Mouse (Mus musculus) kidney, adult 2 months (tissue): ENCODE results near the gene Chd4. TPM values are rescaled to one million over a fixed set of nuclear protein-coding genes. Genes with fewer than 3 reads are reported as not detected.
"Not testable (repeated sequence)": the region's sequence is repeated elsewhere in the genome, so short reads cannot be mapped to it uniquely, and the experiment has no call there.

ENCODE experiments used
- DNase-seq: peaks from one replicate; pipeline ENCODE4 v3.0.0; 2021
- H3K27ac ChIP-seq: fragments of 200-500 bp; 2 replicates; pipeline ENCODE4 v1.5.1; 2012; ENCODE audit warnings: low read depth, low read length, control low read depth, inconsistent platforms; ENCODE audit not compliant: insufficient read depth
- H3K27me3 ChIP-seq: fragments of 200-500 bp; replicated peaks from 2 replicates; pipeline ENCODE4 v1.6.1; 2012; ENCODE audit warnings: mild to moderate bottlenecking, moderate library complexity, low read length, inconsistent platforms; ENCODE audit not compliant: control insufficient read depth, insufficient read depth
- H3K36me3 ChIP-seq: fragments of 200-500 bp; 2 replicates; pipeline ENCODE4 v1.6.1; 2012; ENCODE audit warnings: mild to moderate bottlenecking, moderate library complexity, low read length, inconsistent platforms; ENCODE audit not compliant: control insufficient read depth, insufficient read depth
- H3K4me1 ChIP-seq: fragments of 200-500 bp; 2 replicates; pipeline ENCODE4 v1.6.1; 2011; ENCODE audit warnings: low read length; ENCODE audit not compliant: control insufficient read depth, insufficient read depth
- H3K4me3 ChIP-seq: fragments of 200-500 bp; 2 replicates; pipeline ENCODE4 v1.5.1; 2011; ENCODE audit warnings: mild to moderate bottlenecking, low read depth, low read length, control low read depth; ENCODE audit not compliant: insufficient read depth
- CTCF ChIP-seq: fragments of 200-500 bp; conservative IDR thresholded peaks from 2 replicates; pipeline ENCODE4 v1.5.1; 2011; ENCODE audit warnings: low read depth, mild to moderate bottlenecking, control low read depth, low read length, moderate library complexity, mixed read lengths; ENCODE audit not compliant: insufficient read depth, insufficient read length
- POLR2A ChIP-seq: fragments of 200-500 bp; IDR thresholded peaks from one replicate; pipeline ENCODE4 v1.6.1; 2011; ENCODE audit warnings: low read depth, low read length, control low read depth
- WGBS: fragments of 180-500 bp; shearing (Covaris S2); methylation state at CpG from one replicate; pipeline ENCODE4 v1.1.7; 2018; 5-methylcytosine and 5-hydroxymethylcytosine counted together
- polyA plus RNA-seq: library from polyadenylated mRNA; depleted of rRNA; stranded (reverse); fragments of >200 nt; gene quantifications from 2 replicates; pipeline ENCODE4 v1.2.3, GENCODE M21; 2012

The Chd4 gene
- polyA plus RNA-seq, 1 experiment = 43.6 TPM

DNA sequence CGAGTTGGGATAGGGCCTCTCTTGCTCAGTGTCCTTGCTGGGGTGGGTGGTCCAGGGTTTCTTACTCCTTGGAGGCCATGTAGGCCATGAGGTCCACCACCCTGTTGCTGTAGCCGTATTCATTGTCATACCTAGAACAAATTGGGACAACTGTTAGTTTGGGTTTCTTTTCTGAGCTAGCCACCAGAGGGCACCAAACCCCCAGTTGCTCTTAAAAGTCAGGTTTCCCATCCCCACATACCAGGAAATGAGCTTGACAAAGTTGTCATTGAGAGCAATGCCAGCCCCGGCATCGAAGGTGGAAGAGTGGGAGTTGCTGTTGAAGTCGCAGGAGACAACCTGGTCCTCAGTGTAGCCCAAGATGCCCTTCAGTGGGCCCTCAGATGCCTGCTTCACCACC, 66.2 kb downstream of the Chd4 start:
- peak; percentile 47 for TF ChIP-seq CTCF
- H3K4me1 ChIP-seq, H3K4me3 ChIP-seq, H3K27me3 ChIP-seq, H3K36me3 ChIP-seq, H3K27ac ChIP-seq: not testable (repeated sequence)
- 5% methylated on average over 4 of the region's 5 CpGs for WGBS
- DNase-seq = peak; percentile 73

DNA sequence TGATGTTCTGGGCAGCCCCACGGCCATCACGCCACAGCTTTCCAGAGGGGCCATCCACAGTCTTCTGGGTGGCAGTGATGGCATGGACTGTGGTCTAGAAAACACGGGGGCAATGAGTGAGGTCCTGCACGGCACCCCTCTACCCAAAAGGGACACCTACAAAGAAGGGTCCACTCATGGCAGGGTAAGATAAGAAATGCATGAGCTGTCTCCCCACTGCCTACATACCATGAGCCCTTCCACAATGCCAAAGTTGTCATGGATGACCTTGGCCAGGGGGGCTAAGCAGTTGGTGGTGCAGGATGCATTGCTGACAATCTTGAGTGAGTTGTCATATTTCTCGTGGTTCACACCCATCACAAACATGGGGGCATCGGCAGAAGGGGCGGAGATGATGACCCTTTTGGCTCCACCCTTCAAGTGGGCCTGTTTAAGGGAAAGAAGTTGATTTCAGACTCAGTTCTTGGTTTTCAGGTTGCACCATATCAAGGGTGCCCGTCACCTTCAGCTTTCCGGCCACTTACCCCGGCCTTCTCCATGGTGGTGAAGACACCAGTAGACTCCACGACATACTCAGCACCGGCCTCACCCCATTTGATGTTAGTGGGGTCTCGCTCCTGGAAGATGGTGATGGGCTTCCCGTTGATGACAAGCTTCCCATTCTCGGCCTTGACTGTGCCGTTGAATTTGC, 67.0 kb downstream of the Chd4 start:
- not testable (repeated sequence) for H3K4me1 ChIP-seq, H3K36me3 ChIP-seq, H3K4me3 ChIP-seq, H3K27ac ChIP-seq, H3K27me3 ChIP-seq, DNase-seq
- 66% methylated on average over 13 of the region's 16 CpGs for WGBS

DNA sequence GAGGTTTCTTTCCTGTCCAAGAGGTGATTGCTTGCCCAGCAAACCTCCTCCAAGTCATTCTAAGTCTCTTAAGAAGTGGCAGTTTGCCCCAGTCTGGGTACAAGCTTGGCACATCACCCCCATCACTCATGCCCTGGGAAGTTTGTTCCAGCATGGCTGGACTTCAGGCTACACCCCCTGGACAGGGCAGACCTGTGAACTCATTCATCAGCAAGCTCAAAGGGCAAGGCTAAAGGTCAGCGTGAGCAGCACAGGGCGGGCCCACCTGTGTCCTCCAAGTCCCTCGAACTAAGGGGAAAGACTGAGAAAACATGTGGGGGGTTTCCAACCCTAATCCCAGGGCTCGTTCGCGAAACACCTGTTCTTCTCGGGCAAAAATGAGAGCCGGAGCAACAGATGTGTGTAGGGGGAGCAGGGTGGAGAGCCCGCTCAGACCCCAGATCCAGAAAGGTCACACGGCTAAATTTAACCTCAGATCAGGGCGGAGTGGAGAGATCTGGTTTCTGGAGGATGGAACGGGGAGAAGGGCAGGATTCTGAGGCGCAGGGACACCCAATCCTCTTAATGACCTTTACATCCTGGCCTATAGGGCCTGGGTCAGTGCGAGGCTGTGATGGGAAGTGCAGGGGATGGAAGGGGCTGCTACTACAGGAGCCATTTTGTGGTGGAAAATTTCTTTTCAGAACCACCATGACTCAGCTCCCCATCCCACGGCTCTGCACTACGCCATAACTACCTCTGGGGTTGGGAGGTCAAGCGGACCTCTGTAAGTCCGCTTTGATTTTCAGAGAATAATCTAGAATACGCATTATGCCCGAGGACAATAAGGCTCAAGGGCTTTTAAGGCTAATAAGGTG, 68.2 kb downstream of the Chd4 start:
- peaks cover 5% of the 10 kb centered on the region for H3K36me3 ChIP-seq
- WGBS = 7% methylated on average over 20 of the region's 20 CpGs
- DNase-seq = peak; percentile 93
- peaks cover 9% of the 10 kb centered on the region; the same call in 1 of the 2 replicates for H3K4me1 ChIP-seq
- TF ChIP-seq POLR2A (peak; percentile 10), CTCF (no peak)
- H3K27me3 ChIP-seq = no peaks in the 10 kb centered on the region
- H3K27ac ChIP-seq = peak overlapping the region; percentile 84
- H3K4me3 ChIP-seq = peak overlapping the region; percentile 86

DNA sequence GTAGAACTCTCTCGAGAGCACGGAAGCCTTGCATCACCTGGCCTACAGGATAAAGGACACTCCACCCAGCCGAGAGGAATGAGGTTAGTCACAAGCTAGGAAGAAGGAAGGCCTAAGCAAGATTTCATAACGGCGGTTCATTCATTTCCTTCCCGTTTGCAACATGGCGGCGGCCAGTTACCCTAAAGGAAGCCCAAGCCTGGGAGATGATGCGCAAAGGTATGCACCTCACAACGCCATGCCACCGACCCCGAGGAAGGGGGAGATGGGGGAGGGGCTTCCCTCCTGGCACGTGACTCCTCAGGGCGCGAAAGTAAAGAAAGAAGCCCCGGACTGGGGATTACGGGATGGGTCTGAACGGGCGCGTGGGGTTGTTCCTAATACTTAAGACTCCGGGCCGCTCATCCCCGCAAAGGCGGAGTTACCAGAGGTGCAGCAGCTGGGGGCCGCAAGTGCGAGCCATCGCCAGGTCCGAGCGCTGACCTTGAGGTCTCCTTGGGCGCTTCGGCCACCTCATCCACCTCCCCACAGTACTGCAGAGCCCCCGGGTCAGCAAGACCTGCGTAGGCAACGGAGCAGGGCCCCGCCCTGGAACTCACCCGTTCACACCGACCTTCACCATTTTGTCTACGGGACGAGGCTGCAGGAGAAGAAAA, 69.0 kb downstream of the Chd4 start:
- H3K27me3 ChIP-seq = no peaks in the 10 kb centered on the region
- under 1% methylated on average over 39 of the region's 39 CpGs for WGBS
- H3K4me3 ChIP-seq = peak overlapping the region; percentile 86
- peaks cover 5% of the 10 kb centered on the region for H3K36me3 ChIP-seq
- TF ChIP-seq CTCF (no peak), POLR2A (no peak)
- H3K4me1 ChIP-seq = peaks cover 9% of the 10 kb centered on the region; the same call in 1 of the 2 replicates
- DNase-seq = peak; percentile 70
- peak overlapping the region; percentile 84 for H3K27ac ChIP-seq

DNA sequence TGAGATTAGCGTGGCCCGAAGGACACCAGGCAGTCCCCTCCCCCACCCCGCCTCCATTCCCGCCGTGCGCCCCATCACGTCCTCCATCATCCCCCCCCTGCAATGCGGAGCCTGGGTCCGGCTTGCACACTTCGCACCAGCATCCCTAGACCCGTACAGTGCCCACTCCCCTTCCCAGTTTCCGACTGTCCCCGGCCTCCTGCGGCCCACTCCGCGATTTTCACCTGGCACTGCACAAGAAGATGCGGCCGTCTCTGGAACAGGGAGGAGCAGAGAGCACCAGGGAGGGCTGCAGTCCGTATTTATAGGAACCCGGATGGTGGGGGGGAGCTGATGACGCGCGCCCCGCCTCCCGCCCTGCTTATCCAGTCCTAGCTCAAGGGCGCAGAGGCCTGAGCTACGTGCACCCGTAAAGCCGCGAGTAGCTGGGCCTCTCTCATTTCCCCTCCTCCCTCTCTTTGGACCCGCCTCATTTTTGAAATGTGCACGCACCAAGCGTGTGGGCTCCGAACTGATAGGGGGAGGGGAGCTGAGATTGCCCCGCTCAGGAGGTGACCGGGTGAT, 69.6 kb downstream of the Chd4 start:
- H3K4me1 ChIP-seq = peaks cover 9% of the 10 kb centered on the region; the same call in 1 of the 2 replicates
- DNase-seq = peak; percentile 98
- 1% methylated on average over 36 of the region's 36 CpGs for WGBS
- peak overlapping the region; percentile 87 for H3K27ac ChIP-seq
- peaks cover 5% of the 10 kb centered on the region for H3K36me3 ChIP-seq
- peak overlapping the region; percentile 86 for H3K4me3 ChIP-seq
- no peak for TF ChIP-seq CTCF
- peak; percentile 98 for TF ChIP-seq POLR2A
- no peaks in the 10 kb centered on the region for H3K27me3 ChIP-seq

DNA sequence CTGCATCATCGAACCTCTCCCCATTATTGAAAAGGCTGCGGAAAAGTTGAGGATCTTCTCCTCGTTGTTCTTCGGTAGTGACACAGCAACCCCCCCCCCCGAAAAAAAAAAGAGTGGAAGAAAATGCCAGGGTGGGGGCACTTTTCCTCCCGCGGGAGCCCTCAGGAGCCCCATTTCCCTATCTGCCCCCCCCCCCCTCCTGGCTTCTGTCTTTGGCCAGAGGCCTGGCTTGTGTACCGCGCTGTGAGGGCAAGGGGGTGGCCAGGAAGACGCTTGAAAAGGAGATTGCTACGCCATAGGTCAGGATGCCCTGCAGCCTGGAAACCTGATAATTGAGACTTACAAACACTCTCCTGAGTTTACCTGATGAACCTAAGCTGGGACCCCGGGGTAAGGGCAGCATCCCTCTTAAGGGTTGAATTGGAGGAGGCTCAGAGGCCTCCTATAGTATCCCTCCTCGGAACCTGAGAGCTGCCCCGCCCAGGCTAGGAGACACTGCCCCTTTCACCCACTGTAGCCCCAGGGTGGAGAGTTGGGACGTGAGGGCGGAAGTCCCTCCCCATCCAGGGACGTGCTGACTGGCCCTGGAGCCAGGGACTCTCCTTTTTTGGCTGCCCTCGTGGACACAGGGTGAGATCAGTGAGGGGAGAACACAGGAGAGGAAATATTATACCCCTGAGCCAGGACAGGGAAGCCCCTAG, 70.4 kb downstream of the Chd4 start, which contains the start of gene Gapdh:
Gene Gapdh (minus strand): TSS at position 417 of the 701 bp plus-strand sequence.
- H3K4me1 ChIP-seq = peaks cover 9% of the 10 kb centered on the region; the same call in 1 of the 2 replicates
- H3K27me3 ChIP-seq = no peaks in the 10 kb centered on the region
- TF ChIP-seq CTCF = no peak
- TF ChIP-seq POLR2A = no peak
- under 1% methylated on average over 18 of the region's 18 CpGs for WGBS
- peak within 1 kb of the TSS; percentile 87 for H3K27ac ChIP-seq
- DNase-seq = peak; percentile 94
- peak within 1 kb of the TSS; percentile 86 for H3K4me3 ChIP-seq
- H3K36me3 ChIP-seq = peaks cover 5% of the 10 kb centered on the region
